Mouse (Mus musculus) embryo, embryonic 11 days (tissue): ENCODE data around the gene Mrpl20.
"Not testable (repeated sequence)": the region's sequence is repeated elsewhere in the genome, so short reads cannot be mapped to it uniquely, and the experiment has no call there.

Experiments
- DNase-seq: peaks from one replicate; pipeline ENCODE4 v3.0.0-alpha.2; 2015

Gene Mrpl20

GRCm38 (mm10) chr4:155784081-155784701 lies 18.5 kb upstream of the Mrpl20 start:
- DNase-seq = peak; percentile 90

- no peak for DNase-seq
Observed at GRCm38 (mm10) chr4:155785246-155785645, 17.4 kb upstream of the Mrpl20 start.

- no peak for DNase-seq
Observed at GRCm38 (mm10) chr4:155785819-155786218, 16.9 kb upstream of the Mrpl20 start, which contains the start of gene Tmem88b. Gene Tmem88b (minus strand): TSS chr4:155785874.

- no peak for DNase-seq
Observed at GRCm38 (mm10) chr4:155788300-155788699, 14.4 kb upstream of the Mrpl20 start.

GRCm38 (mm10) chr4:155788833-155789232 lies 13.8 kb upstream of the Mrpl20 start:
- DNase-seq = not testable (repeated sequence)

- no peak for DNase-seq
Observed at GRCm38 (mm10) chr4:155790021-155790489, 12.6 kb upstream of the Mrpl20 start, which contains the start of gene Ankrd65. Gene Ankrd65 (plus strand): TSS chr4:155790439.

- DNase-seq = no peak
Observed at GRCm38 (mm10) chr4:155790650-155791161, 12.0 kb upstream of the Mrpl20 start.

GRCm38 (mm10) chr4:155791240-155791933 lies 11.3 kb upstream of the Mrpl20 start:
- no peak for DNase-seq

- DNase-seq = no peak
Observed at GRCm38 (mm10) chr4:155793730-155794129, 8.9 kb upstream of the Mrpl20 start.

- DNase-seq = no peak
Observed at GRCm38 (mm10) chr4:155802075-155802474, 603 bp upstream of the Mrpl20 start.

GRCm38 (mm10) chr4:155803340-155804041 lies 813 bp downstream of the Mrpl20 start:
- DNase-seq = peak; percentile 95

- DNase-seq = no peak
Observed at GRCm38 (mm10) chr4:155807841-155808240, 5.2 kb downstream of the Mrpl20 start.

GRCm38 (mm10) chr4:155811929-155812664 lies 9.4 kb downstream of the Mrpl20 start, which contains the start of gene Ccnl2:
Gene Ccnl2 (plus strand): TSS chr4:155812489.
- DNase-seq = peak; percentile 98

GRCm38 (mm10) chr4:155812665-155813181 lies 10.0 kb downstream of the Mrpl20 start:
- DNase-seq = peak; percentile 60

- no peak for DNase-seq
Observed at GRCm38 (mm10) chr4:155817533-155817932, 14.9 kb downstream of the Mrpl20 start.

GRCm38 (mm10) chr4:155821025-155821424 lies 18.3 kb downstream of the Mrpl20 start:
- no peak for DNase-seq

GRCm38 (mm10) chr4:155823443-155823842 lies 20.8 kb downstream of the Mrpl20 start:
- no peak for DNase-seq

GRCm38 (mm10) chr4:155829866-155830265 lies 27.2 kb downstream of the Mrpl20 start:
- DNase-seq = no peak

GRCm38 (mm10) chr4:155830596-155830995 lies 27.9 kb downstream of the Mrpl20 start:
- no peak for DNase-seq

GRCm38 (mm10) chr4:155831205-155831766 lies 28.6 kb downstream of the Mrpl20 start, which contains the start of gene Aurkaip1:
Gene Aurkaip1 (plus strand): TSS chr4:155831272.
- peak; percentile 98 for DNase-seq

GRCm38 (mm10) chr4:155831831-155832230 lies 29.2 kb downstream of the Mrpl20 start:
- no peak for DNase-seq

- no peak for DNase-seq
Observed at GRCm38 (mm10) chr4:155832321-155832720, 29.6 kb downstream of the Mrpl20 start.
